Mouse (Mus musculus) embryonic fibroblast, embryonic 13.5 days (primary cell): ENCODE measurements around the gene Gmds.

Source experiments
- CTCF ChIP-seq: IDR thresholded peaks from 2 replicates; pipeline ENCODE4 v1.5.1; 2011; ENCODE audit warnings: mild to moderate bottlenecking, control low read depth, low read length, moderate library complexity, borderline replicate concordance; ENCODE audit not compliant: insufficient read depth
- POLR2A ChIP-seq: IDR thresholded peaks from 2 replicates; pipeline ENCODE4 v1.6.1; 2011; ENCODE audit warnings: low read depth, mild to moderate bottlenecking, control low read depth, low read length, moderate library complexity

DNA sequence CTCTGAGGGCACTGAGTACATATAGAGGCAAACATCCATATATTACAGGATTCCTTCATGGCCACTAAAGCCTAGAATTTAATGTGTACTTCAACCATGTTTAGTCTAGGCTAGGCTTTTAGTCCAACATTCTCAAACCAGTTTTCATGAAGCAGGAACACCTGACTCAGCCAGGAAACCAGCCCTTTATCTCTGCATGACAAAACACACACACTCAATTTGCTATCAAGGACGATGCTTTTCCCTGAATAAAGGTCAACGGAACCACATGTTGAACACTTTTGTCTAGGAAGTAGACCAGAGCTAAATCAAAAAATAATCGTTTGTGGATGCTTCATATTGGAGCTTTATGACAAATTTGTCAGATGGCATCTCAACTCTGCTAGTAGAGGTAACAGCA, 429.5 kb downstream of the Gmds start:
- no peak for TF ChIP-seq CTCF
- no peak for TF ChIP-seq POLR2A
